Mouse (Mus musculus): ENCODE data around the gene Six6. TPM values are rescaled to one million over a fixed set of nuclear protein-coding genes. Genes with fewer than 3 reads are reported as not detected.

The Six6 gene
- polyA plus RNA-seq, 1 experiment from 2014 or later, result not detected

Other genes starting within 250 kb of the Six6 start
- 47.7 and 51.2 TPM in 2 replicates for gene Ppm1a, start 182.4 kb upstream of the Six6 start, polyA plus RNA-seq (2014; fragmentation: Nextera tagmentation; extraction: Ambion mirVana)
- 2.6 and 5.0 TPM in 2 replicates for gene 4930447C04Rik, start 882 bp downstream of the Six6 start, polyA plus RNA-seq (2014; fragmentation: Nextera tagmentation; extraction: Ambion mirVana)
- gene Six1, start 114.0 kb downstream of the Six6 start, polyA plus RNA-seq (2014; fragmentation: Nextera tagmentation; extraction: Ambion mirVana), result 1.3 and 2.3 TPM in 2 replicates
- 2.5 and 3.0 TPM in 2 replicates for gene Six4, start 173.6 kb downstream of the Six6 start, polyA plus RNA-seq (2014; fragmentation: Nextera tagmentation; extraction: Ambion mirVana)
- gene Mnat1, start 183.8 kb downstream of the Six6 start, polyA plus RNA-seq (2014; fragmentation: Nextera tagmentation; extraction: Ambion mirVana), result 32.6 and 32.8 TPM in 2 replicates